Mouse (Mus musculus): ENCODE data around the gene Pappa. TPM values are rescaled to one million over a fixed set of nuclear protein-coding genes. Genes with fewer than 3 reads are reported as not detected.

Gene Pappa
- 0.36 TPM in 1 of 2 replicates, not detected in the other for total RNA-seq (2015; ENCODE audit: low replicate concordance)
- total RNA-seq (2017; ENCODE audit: low replicate concordance) = 0.23 and 0.90 TPM in 2 replicates

DNA sequence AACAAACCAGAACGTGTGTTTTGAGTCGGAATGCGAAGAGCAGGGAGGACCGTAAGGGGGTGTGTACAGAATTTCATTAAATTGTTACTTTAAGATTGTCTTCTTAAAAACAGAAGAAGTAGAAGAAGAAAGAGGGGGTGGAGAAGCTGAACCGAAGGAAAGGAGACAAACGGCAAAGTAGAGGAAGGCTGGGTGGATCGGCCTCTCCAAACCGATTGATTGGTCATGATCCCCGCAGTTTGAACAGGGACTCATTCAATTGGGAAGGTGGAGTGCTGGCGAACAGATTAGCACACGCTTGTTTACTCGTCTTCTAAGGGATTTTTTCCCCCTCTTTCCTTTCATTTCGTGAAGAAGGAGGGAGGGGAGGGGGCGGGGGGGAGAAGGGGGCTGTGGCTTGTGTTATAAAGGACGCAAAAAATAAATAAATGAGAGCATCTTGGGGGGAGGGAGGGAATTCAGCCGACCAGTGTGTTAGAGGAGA is at the start of gene Pappa:
TSS of gene Pappa (plus strand) at position 434 of the 484 bp plus-strand sequence.
- no peak for ATAC-seq (replicated peaks; ENCODE audit: low FRiP score, poor library complexity, severe bottlenecking)

DNA sequence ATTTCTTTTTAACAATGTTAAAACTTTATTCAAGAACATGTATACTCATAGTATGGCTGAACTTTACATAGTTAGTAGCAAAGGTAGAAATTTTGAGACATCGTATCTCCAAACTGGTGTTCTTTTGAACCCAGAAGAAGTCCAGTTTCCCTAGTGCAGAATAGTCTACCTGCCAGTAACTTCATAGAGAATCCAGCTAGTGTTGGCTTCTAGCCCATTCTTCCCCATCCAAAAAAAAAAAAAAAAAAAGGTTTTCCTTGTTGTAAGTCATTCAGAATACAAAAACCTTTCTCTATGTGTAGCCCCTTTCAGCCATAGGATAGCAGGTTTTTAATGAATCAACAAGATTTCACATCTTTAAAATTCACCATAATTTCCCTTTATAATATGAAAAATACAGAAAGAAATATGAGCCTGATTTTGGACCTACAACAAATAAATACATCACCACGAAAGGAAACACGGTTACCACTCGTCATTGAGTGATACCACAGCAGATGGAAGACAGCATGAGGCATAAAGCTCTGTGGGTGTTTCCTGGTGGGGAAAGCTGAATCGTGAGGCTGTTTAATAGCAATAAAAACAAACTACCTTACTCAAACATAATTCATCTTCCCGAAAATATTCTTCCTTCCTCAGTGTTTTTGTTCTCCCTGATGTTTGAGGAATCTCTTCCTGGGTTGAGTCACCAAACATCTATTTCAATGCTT is 45.9 kb upstream of the Pappa start:
- ATAC-seq (replicated peaks; ENCODE audit: low FRiP score, poor library complexity, severe bottlenecking) = no peak

DNA sequence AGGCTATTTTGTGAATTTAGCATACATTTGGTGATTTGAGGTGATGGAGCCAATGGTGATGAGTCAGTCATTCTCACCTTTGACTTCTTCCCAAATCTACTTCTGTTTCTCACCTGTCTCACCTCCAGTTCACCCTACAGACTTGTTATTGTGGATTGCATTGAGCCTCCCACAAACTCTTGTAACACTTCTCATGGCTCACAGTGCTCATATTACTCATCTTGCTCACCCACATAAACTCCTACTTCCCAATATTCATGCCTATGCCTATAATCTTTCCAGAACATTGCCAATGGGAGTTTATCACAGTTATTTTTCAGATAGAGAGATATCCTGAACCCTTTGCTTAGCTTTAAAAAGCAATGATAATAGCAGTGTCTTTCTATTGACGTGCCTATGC is 37.1 kb upstream of the Pappa start:
- ATAC-seq (replicated peaks; ENCODE audit: low FRiP score, poor library complexity, severe bottlenecking) = no peak

DNA sequence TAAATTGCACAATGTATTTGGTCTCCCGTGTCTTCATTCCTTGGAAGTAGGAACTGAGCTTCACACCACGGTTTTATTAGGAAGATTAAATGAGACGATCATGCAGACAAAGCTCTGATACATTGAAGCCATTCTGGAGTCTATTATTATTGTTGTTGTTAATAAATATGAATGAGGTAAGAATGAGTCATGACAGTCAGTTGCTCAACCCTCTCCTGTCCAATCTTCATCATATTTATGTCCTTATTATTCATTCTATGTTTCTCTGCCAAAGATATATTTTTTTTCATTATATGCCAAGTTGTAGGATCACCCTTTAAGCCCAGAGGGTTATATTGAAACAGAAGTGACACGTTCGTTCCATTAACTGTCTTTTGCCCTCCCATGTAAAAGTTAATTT is 36.4 kb upstream of the Pappa start:
- ATAC-seq (replicated peaks; ENCODE audit: low FRiP score, poor library complexity, severe bottlenecking) = no peak

DNA sequence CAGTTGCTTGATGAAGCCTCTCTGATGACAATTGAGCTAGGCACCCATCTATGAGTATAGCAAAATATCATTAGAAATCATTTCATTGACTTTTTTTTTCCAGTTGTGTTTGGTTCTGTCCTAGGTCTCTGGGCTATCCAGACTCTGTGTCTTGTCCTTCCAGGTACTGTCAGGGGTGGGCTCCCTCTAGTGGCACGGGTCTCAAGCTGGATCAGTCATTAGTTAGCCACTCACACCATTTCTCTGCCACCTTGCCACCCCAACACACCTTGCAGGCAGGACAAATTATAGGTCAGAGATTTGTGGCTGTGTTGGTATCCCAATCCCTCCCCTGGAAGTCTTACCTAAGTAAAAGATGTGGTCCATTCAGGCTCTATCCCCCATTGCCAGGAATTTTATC is 31.8 kb upstream of the Pappa start:
- no peak for ATAC-seq (replicated peaks; ENCODE audit: low FRiP score, poor library complexity, severe bottlenecking)

DNA sequence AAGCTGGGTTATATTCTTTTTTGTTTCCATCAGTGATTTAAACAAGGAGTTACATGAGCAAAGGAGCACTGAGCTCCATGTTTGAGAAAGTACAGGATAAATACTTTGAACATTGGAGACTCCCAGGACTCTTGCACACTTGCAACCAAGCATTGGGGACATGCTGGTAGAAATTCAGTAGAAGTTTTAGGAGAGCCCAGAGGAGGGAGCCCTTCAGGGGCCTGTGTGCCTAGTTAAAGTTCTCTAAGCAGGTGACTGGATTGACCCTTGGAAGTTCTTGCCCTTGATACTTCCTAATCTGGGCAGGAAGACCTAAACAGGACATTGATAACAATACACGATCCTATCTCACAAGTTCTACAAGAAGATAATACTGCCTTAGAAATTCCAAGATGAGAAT is 3.6 kb upstream of the Pappa start:
- ATAC-seq (replicated peaks; ENCODE audit: low FRiP score, poor library complexity, severe bottlenecking) = no peak

DNA sequence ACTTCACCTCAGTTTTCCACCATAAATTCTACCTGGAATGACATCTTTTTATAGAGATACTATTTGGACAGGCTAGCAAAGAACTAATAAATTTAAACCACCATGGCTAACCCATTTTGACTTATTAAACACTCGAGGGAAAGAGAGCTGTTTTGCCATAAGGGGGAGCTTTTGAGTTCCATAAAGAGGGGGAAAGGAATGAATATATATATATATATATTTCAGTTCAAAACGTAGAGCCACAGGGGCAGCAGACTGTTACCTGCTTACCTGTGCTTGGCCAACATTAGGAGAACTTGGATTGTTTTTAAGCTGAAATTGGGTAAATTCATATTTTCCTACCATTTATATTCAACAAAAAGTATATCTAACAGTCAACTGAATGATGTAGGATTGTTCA is 1.1 kb upstream of the Pappa start:
- no peak for ATAC-seq (replicated peaks; ENCODE audit: low FRiP score, poor library complexity, severe bottlenecking)

DNA sequence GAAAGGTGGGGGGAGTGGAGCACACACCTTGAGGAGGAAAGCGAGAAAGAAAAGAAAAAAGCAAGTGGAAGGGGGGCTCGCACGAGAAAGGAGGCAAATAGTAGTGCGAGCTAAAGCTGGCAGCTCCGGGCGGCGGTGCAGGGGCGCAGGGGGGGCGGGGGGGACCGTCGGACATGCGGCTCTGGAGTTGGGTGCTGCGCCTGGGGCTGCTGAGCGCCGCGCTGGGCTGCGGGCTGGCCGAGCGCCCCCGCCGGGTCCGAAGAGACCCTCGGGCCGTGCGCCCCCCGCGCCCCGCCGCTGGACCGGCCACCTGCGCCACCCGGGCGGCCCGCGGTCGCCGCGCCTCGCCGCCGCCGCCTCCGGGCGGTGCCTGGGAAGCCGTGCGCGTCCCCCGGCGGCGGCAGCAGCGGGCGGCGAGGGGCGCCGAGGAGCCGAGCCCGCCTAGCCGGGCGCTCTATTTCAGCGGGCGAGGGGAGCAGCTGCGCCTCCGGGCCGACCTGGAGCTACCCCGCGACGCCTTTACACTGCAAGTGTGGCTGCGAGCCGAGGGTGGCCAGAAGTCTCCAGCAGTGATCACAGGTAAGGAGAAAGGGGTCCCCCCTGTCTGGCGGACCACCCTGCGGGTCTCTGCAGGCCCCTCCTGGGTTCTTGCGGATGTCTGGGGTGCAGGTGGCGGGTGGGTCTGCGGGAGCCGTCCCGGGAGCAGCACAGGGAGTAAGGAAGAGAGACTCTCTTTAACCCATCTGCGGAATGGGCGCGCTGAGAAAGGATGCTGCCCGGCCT is 586 bp downstream of the Pappa start:
- no peak for ATAC-seq (replicated peaks; ENCODE audit: low FRiP score, poor library complexity, severe bottlenecking)

DNA sequence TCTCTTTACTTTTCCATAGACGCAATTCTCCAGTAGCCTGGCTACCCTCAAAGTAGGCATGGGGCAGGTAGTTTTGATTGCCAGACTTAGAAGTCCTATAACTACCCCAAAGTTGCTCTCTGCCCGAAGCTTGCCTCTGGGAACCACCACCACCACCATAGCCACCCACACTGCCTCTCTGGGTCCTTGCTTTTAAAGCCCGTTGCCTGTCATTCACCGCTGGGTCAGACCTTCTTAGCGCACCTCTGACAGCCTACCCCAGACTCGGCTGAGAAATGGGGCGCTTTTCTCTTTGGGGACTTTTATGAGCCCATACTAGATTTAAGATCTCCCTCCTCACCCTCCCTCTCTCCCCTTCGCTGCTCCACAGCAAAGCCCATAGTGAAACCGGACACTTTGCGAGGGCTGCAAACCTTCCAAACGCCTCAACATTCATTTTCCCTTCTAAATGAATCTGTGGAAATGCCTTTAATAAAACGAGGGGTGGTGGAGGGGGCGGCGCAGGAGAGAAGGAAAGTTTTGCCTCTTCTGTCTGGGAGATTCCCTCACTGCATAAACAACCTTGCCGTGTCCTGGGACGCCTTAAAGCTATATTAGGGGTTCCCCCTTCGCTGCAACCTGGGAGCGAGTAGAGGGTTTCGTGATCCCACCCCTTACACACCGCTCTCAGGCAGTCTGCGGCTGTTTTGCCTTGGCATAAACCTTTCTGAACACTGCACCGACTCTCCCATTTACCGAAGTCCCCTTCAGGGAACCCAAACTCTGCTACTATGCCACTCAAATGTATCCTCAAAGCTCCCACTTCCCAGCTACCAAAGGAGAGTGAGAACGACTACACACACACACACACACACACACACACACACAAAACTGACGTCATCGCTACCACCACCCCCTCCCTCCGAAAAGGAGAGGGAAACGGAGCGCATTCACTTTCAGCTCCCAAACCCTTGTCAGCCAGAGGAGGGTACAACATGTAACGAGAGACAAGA is 1.7 kb downstream of the Pappa start:
- ATAC-seq (replicated peaks; ENCODE audit: low FRiP score, poor library complexity, severe bottlenecking) = no peak

DNA sequence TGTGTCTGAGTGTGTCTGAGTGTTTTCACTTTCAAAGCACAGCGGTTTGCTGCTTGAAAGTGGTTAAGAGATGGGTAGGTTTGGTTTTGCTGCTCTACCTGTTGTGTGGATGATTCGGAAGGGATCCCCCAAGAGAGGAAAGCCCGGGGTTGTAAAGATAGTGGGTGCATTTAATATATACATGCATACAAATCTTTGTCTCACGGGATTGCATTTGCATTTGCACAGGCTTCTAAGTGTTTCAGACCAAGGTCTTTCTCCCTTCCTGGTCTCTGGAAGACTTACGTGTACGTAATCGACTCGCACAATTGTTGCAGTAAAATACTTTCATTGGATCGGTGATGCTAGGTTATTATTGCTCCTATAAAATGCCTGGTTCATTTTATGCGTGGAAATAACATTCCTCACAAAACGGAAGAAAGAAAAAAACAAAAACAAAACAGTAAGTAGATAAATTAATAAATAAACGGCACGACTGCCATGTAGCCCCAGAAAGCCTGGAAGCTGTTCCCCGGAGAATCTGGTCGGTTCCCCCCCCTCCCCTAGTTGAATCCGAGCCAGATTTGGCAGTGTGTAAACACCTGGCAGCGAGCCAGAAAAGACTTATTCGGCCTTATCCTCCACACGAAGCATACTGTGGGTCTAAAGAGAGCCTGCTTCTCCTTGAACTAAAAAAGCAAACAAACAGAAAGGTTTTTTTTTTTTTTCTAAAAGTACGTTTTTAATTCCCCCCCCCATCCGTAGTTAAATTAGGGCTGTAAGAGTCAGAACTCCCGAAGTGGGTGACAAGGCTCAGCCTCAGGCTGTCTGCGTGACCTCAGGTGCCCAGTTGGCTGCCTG is 2.7 kb downstream of the Pappa start:
- no peak for ATAC-seq (replicated peaks; ENCODE audit: low FRiP score, poor library complexity, severe bottlenecking)

DNA sequence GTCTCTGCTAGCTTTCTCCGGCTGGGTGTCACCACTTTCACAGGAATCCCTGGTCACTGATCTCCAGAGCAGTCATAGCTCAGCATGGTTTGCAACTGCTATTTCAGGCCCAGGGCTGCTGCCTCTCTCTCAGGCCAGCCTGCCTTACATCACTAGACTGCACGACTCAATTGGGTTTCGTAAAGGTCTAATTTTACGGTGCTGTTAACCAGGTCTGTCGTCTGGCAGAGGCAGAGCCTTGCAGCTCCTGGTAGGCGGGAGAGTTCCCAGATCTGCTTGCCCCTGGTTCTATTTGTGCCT is 3.3 kb downstream of the Pappa start:
- no peak for ATAC-seq (replicated peaks; ENCODE audit: low FRiP score, poor library complexity, severe bottlenecking)

DNA sequence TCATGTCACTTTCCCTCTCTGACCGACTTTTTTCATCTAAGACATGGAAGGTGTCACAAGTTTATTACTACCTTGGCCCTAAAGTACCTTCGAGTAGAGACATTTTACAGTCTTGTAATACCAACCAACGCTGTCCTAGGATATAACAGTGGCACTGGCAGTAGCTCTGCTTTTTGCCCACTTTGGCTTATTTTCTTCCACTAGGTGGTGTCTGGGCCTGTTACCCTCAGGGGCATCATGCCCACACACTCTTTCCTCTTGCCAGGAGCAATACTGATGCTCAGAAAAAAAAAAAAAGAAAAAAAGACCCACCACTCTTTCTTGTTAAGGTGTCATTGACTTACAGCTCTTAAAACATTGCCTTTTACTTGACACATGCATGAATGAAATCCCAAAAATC is 8.7 kb downstream of the Pappa start:
- ATAC-seq (replicated peaks; ENCODE audit: low FRiP score, poor library complexity, severe bottlenecking) = no peak

DNA sequence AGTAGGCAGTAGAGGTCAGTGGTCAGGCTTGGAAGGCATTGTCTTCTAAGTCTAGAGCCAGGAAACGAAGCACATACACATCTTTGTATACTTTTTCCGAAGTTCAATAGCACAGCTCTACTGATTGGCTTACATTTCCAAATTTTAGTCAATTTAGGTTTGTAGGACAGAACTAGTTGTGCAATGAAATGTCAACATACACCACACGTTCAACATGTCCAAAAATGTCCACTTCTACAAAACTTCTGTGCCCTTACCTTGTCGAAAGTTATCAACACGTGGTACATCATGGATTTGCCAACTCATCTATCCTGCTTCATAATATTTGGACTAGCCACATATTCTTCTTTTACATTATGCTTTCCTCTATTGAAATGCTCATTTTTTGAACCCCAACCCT is 10.4 kb downstream of the Pappa start:
- no peak for ATAC-seq (replicated peaks; ENCODE audit: low FRiP score, poor library complexity, severe bottlenecking)

DNA sequence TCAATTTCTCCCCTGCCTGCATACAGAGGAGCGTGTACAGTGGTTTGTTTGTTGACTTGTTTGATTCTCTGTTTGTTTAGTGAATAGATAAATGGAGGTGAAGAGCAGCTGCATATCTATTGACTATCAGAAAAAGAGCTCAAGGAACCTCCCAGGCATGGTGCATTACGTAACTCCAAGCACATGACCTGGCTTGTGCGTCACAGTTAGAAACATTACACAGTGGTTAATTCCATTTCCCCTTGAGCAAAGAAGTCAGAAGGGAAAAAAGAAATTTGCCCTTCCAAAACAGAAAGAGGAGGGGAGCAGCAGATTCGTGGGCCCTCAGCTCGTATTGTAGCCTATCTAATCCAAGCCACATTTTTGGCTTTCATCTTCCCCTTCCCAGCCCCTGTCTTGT is 11.1 kb downstream of the Pappa start:
- ATAC-seq (replicated peaks; ENCODE audit: low FRiP score, poor library complexity, severe bottlenecking) = no peak

DNA sequence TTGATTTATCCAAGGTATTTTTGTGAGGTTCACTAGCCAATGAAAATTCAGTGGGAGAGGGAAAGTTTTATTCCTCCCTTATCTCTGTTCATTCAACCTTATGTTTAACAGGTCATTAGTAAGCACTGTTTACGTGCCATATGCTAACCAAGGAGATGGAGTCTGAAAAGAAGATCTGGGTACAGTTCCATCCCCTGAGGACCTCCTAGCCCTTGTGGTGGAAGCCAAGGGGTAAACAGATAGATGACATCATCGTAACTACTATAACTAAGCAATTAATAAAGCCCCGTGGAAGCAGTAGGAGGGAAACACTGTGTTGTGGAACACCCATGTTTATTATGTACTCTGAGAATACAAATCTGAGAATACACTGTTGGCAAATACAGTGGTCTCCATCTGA is 12.6 kb downstream of the Pappa start:
- no peak for ATAC-seq (replicated peaks; ENCODE audit: low FRiP score, poor library complexity, severe bottlenecking)

DNA sequence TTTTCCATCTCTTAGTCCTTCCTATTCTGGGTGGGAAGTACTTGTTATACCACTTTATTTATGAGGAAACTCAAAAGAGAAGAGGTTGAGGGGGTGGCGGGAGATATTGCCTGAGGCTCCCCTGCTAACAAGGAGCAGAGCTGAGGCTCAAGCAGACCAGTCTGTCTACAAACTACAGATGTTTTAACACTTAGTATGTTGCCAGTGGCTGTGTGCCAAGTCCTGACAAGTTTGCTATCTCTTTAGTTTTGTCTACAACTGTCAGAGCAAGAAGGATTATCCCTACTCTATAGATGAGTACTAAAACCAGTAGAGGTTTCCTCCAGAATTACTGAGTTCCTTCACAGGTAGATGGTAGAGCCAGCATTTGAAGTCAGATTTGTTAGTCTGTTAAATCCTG is 23.0 kb downstream of the Pappa start:
- ATAC-seq (replicated peaks; ENCODE audit: low FRiP score, poor library complexity, severe bottlenecking) = no peak

DNA sequence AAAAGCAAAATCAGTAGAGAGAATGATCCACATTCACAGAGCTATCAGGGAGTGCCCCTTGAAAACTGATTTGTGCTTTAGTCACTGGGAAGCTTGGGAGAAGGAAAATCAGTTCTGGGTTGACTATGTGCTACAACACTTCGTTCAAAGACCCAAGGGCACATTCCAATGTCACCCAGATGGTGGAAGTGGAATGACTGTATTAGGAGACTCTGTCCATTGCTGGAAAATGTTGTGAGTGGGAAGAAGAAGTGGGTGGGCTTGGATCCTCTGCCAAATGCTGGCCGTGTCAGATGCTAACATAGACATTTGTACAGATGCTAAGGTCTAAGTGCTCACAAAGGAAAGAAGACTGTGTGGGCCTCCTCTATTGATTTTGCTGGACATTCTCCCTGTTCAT is 29.6 kb downstream of the Pappa start:
- no peak for ATAC-seq (replicated peaks; ENCODE audit: low FRiP score, poor library complexity, severe bottlenecking)

DNA sequence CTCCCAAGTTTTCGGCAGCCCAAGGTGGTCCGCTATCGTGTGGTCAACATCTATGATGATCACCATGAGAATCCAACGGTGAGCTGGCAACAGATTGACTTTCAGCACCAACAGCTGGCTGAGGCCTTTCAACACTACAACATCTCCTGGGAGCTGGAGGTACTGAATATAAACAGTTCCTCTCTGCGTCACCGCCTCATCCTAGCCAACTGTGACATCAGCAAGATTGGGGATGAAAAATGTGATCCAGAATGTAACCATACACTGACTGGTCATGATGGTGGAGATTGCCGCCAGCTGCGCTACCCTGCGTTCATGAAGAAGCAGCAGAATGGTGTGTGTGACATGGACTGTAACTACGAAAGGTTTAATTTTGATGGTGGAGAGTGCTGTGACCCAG is 32.3 kb downstream of the Pappa start:
- ATAC-seq (replicated peaks; ENCODE audit: low FRiP score, poor library complexity, severe bottlenecking) = no peak

DNA sequence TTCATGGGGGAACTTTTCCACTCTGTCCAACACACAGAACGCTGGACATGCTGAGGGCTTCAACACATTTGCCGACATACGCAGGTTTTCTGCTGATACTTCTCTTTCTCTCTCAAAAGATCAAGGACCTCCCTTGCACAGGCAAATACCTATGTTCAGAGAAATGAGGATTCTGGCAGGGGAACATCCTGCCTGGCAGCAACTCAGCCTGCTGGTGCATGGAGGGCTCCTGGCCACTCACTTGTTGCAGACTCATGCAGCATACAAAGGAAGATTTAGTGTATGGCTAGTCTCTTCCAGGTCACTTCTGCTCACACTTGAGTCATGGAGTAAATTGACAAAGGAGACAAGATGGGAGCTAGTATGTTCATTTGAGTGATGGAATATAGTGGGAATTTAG is 34.7 kb downstream of the Pappa start:
- ATAC-seq (replicated peaks; ENCODE audit: low FRiP score, poor library complexity, severe bottlenecking) = no peak

Measured in erythroid progenitor cell, adult 5-6 weeks (primary cell).